Mouse (Mus musculus): ENCODE results near the gene Zmym1. TPM values are rescaled to one million over a fixed set of nuclear protein-coding genes. Genes with fewer than 3 reads are reported as not detected.

Zmym1 gene
- polyA plus RNA-seq, 1 experiment from 2014 or later = 31.5 TPM

Other genes starting within 250 kb of the Zmym1 start
- gene Zmym4, start 93.0 kb downstream of the Zmym1 start, polyA plus RNA-seq (2015; fragmentation: Nextera tagmentation; extraction: Ambion mirVana) = 27.8 and 28.5 TPM in 2 replicates
- gene Sfpq, start 39.8 kb downstream of the Zmym1 start, polyA plus RNA-seq (2015; fragmentation: Nextera tagmentation; extraction: Ambion mirVana) = 56.4 and 63.4 TPM in 2 replicates
- gene Zmym6, start 16.2 kb upstream of the Zmym1 start, polyA plus RNA-seq (2015; fragmentation: Nextera tagmentation; extraction: Ambion mirVana) = 41.0 and 44.3 TPM in 2 replicates
- 17.9 and 18.1 TPM in 2 replicates for gene Tmem35b, start 62.5 kb upstream of the Zmym1 start, polyA plus RNA-seq (2015; fragmentation: Nextera tagmentation; extraction: Ambion mirVana)
- gene Dlgap3, start 108.1 kb upstream of the Zmym1 start, polyA plus RNA-seq (2015; fragmentation: Nextera tagmentation; extraction: Ambion mirVana) = 17.6 and 19.5 TPM in 2 replicates
- 42.0 and 44.8 TPM in 2 replicates for gene Smim12, start 182.6 kb upstream of the Zmym1 start, polyA plus RNA-seq (2015; fragmentation: Nextera tagmentation; extraction: Ambion mirVana)

Measured in midbrain, embryonic 16.5 days (tissue).